Mouse (Mus musculus) gastrocnemius, postnatal 14 days (tissue): ENCODE measurements at regions not wholly inside any gene's neighbourhood (a gene's known extent, or its start where the extent isn't known, plus 50 kb on each side); places are given as distances from the start of the nearest gene placed in this dataset.

ENCODE experiments used
- DNase-seq: peaks from one replicate; pipeline ENCODE4 v3.0.0; 2021; ENCODE audit warnings: mixed read lengths
- intact Hi-C: fragments of 180-260 bp; cut with DNase I; formaldehyde crosslinking; loops from one replicate; pipeline ENCODE4 v1.15.1; 2025; ENCODE audit warnings: low total_unique reads

GRCm38 (mm10) chr8:126157452-126158185, 140.7 kb upstream of the Slc35f3 start:
- intact Hi-C loops: no loop called here
- peak; percentile 61 for DNase-seq

- intact Hi-C loops: no loop called here
- DNase-seq: no peak
Measured at GRCm38 (mm10) chr8:126159485-126159884, 138.9 kb upstream of the Slc35f3 start.

- intact Hi-C loops: no loop called here
- no peak for DNase-seq
Measured at GRCm38 (mm10) chr8:126160356-126160975, 137.9 kb upstream of the Slc35f3 start.

GRCm38 (mm10) chr8:126162748-126163371, 135.5 kb upstream of the Slc35f3 start:
- peak; percentile 6 for DNase-seq
- intact Hi-C loops: no loop called here

GRCm38 (mm10) chr8:126163954-126164353, 134.4 kb upstream of the Slc35f3 start:
- DNase-seq: no peak
- intact Hi-C loops: no loop called here

- DNase-seq: no peak
- intact Hi-C loops: no loop called here
Measured at GRCm38 (mm10) chr8:126165486-126166095, 132.8 kb upstream of the Slc35f3 start.

- DNase-seq: no peak
- intact Hi-C loops: no loop called here
Measured at GRCm38 (mm10) chr8:126166394-126166793, 132.0 kb upstream of the Slc35f3 start.

- intact Hi-C loops: no loop called here
- no peak for DNase-seq
Measured at GRCm38 (mm10) chr8:126174451-126174850, 123.9 kb upstream of the Slc35f3 start.

GRCm38 (mm10) chr8:126176305-126176704, 122.1 kb upstream of the Slc35f3 start:
- intact Hi-C loops: no loop called here
- no peak for DNase-seq

GRCm38 (mm10) chr8:126177855-126178254, 120.5 kb upstream of the Slc35f3 start:
- intact Hi-C loops: no loop called here
- DNase-seq: no peak

- no peak for DNase-seq
- intact Hi-C loops: no loop called here
Measured at GRCm38 (mm10) chr8:126188741-126189285, 109.5 kb upstream of the Slc35f3 start.

GRCm38 (mm10) chr8:126195616-126196015, 102.7 kb upstream of the Slc35f3 start:
- no peak for DNase-seq
- intact Hi-C loops: no loop called here

- intact Hi-C loops: no loop called here
- DNase-seq: no peak
Measured at GRCm38 (mm10) chr8:126210561-126210960, 87.8 kb upstream of the Slc35f3 start.

GRCm38 (mm10) chr8:126212802-126213201, 85.6 kb upstream of the Slc35f3 start:
- DNase-seq: no peak
- intact Hi-C loops: no loop called here

GRCm38 (mm10) chr8:126214571-126214970, 83.8 kb upstream of the Slc35f3 start:
- intact Hi-C loops: no loop called here
- DNase-seq: no peak

- DNase-seq: no peak
- intact Hi-C loops: no loop called here
Measured at GRCm38 (mm10) chr8:126216391-126216790, 82.0 kb upstream of the Slc35f3 start.

- intact Hi-C loops: no loop called here
- DNase-seq: no peak
Measured at GRCm38 (mm10) chr8:126221631-126222030, 76.7 kb upstream of the Slc35f3 start.

GRCm38 (mm10) chr8:126231801-126232200, 66.6 kb upstream of the Slc35f3 start:
- intact Hi-C loops: no loop called here
- no peak for DNase-seq

GRCm38 (mm10) chr8:126232521-126232920, 65.8 kb upstream of the Slc35f3 start:
- no peak for DNase-seq
- intact Hi-C loops: no loop called here

GRCm38 (mm10) chr8:126239684-126240083, 58.7 kb upstream of the Slc35f3 start:
- no peak for DNase-seq
- intact Hi-C loops: no loop called here
